Mouse (Mus musculus): Measurements from ENCODE around the gene Rab8b. TPM values are rescaled to one million over a fixed set of nuclear protein-coding genes. Genes with fewer than 3 reads are reported as not detected.
"Not testable (repeated sequence)": the region's sequence is repeated elsewhere in the genome, so short reads cannot be mapped to it uniquely, and the experiment has no call there.

Rab8b gene
- total RNA-seq, 2 experiments from 2014 or later = 46.1 to 47.1 TPM

- peak in 1 of 2 experiments; percentile 34 for DNase-seq (ENCODE audit: low spot score in 2 of 2)
- TF ChIP-seq CTCF (conservative IDR thresholded peaks at IDR 0.05) = no peak
- Histone ChIP-seq H3K4me3 (no peak overlapping the region), H3K27ac (peak overlapping the region; percentile 84)
Observed at GRCm38 (mm10) chr9:66912304-66912703, 7.2 kb downstream of the Rab8b start.

GRCm38 (mm10) chr9:66910677-66911076, 8.8 kb downstream of the Rab8b start:
- H3K27ac ChIP-seq = no peak overlapping the region
- no peak overlapping the region for H3K4me3 ChIP-seq
- no peak for DNase-seq (ENCODE audit: low spot score in 2 of 2)
- TF ChIP-seq CTCF (conservative IDR thresholded peaks at IDR 0.05) = no peak

- 0 out of 2 replicates have a peak overlapping the region, but pooled peaks have one; percentile 29 for H3K27ac ChIP-seq
Observed at GRCm38 (mm10) chr9:66909922-66910321, 9.6 kb downstream of the Rab8b start.

GRCm38 (mm10) chr9:66907746-66908397, 11.6 kb downstream of the Rab8b start:
- DNase-seq (ENCODE audit: low spot score in 2 of 2) = no peak
- TF ChIP-seq CTCF (conservative IDR thresholded peaks at IDR 0.05) = no peak
- H3K4me3 ChIP-seq = no peak overlapping the region

More at GRCm38 (mm10) chr9:66909922-66910321, 9.6 kb downstream of the Rab8b start:
- TF ChIP-seq CTCF (conservative IDR thresholded peaks at IDR 0.05) = no peak
- no peak overlapping the region for H3K4me3 ChIP-seq
- DNase-seq (ENCODE audit: low spot score in 2 of 2) = no peak

GRCm38 (mm10) chr9:66907126-66907525, 12.4 kb downstream of the Rab8b start:
- DNase-seq (ENCODE audit: low spot score in 2 of 2) = no peak
- H3K27ac ChIP-seq = no peak overlapping the region
- TF ChIP-seq CTCF (conservative IDR thresholded peaks at IDR 0.05) = no peak
- no peak overlapping the region for H3K4me3 ChIP-seq

More at GRCm38 (mm10) chr9:66907746-66908397, 11.6 kb downstream of the Rab8b start:
- H3K27ac ChIP-seq = no peak overlapping the region

- no peak for DNase-seq (ENCODE audit: low spot score in 2 of 2)
- Histone ChIP-seq H3K4me3 (no peak overlapping the region), H3K27ac (no peak overlapping the region)
- no peak for TF ChIP-seq CTCF (conservative IDR thresholded peaks at IDR 0.05)
Observed at GRCm38 (mm10) chr9:66905990-66906389, 13.5 kb downstream of the Rab8b start.

- Histone ChIP-seq H3K27ac (no peak overlapping the region), H3K4me3 (no peak overlapping the region)
- DNase-seq (ENCODE audit: low spot score in 2 of 2) = no peak
- TF ChIP-seq CTCF (conservative IDR thresholded peaks at IDR 0.05) = no peak
Observed at GRCm38 (mm10) chr9:66899526-66899925, 20.0 kb downstream of the Rab8b start.

GRCm38 (mm10) chr9:66899072-66899471, 20.4 kb downstream of the Rab8b start:
- Histone ChIP-seq H3K4me3 (no peak overlapping the region), H3K27ac (no peak overlapping the region)
- TF ChIP-seq CTCF (conservative IDR thresholded peaks at IDR 0.05) = no peak
- DNase-seq (ENCODE audit: low spot score in 2 of 2) = no peak

- Histone ChIP-seq H3K27ac (no peak overlapping the region), H3K4me3 (no peak overlapping the region)
- no peak for TF ChIP-seq CTCF (conservative IDR thresholded peaks at IDR 0.05)
- DNase-seq (ENCODE audit: low spot score in 2 of 2) = no peak
Observed at GRCm38 (mm10) chr9:66897851-66898250, 21.6 kb downstream of the Rab8b start.

- H3K4me3 ChIP-seq = no peak overlapping the region
- no peak for DNase-seq (ENCODE audit: low spot score in 2 of 2)
- no peak for TF ChIP-seq CTCF (conservative IDR thresholded peaks at IDR 0.05)
- no peak overlapping the region for H3K27ac ChIP-seq
Observed at GRCm38 (mm10) chr9:66896951-66897350, 22.5 kb downstream of the Rab8b start.

- H3K4me3 ChIP-seq = no peak overlapping the region
- H3K27ac ChIP-seq = no peak overlapping the region
- no peak for TF ChIP-seq CTCF (conservative IDR thresholded peaks at IDR 0.05)
- no peak for DNase-seq (ENCODE audit: low spot score in 2 of 2)
Observed at GRCm38 (mm10) chr9:66895995-66896394, 23.5 kb downstream of the Rab8b start.

- no peak overlapping the region for H3K4me3 ChIP-seq
- no peak for TF ChIP-seq CTCF (conservative IDR thresholded peaks at IDR 0.05)
- H3K27ac ChIP-seq = no peak overlapping the region
- DNase-seq (ENCODE audit: low spot score in 2 of 2) = no peak
Observed at GRCm38 (mm10) chr9:66895035-66895779, 24.3 kb downstream of the Rab8b start.

GRCm38 (mm10) chr9:66894421-66894820, 25.1 kb downstream of the Rab8b start:
- Histone ChIP-seq H3K27ac (no peak overlapping the region), H3K4me3 (no peak overlapping the region)
- no peak for TF ChIP-seq CTCF (conservative IDR thresholded peaks at IDR 0.05)
- DNase-seq (ENCODE audit: low spot score in 2 of 2) = no peak

GRCm38 (mm10) chr9:66892456-66892855, 27.0 kb downstream of the Rab8b start:
- H3K27ac ChIP-seq; H3K4me3 ChIP-seq; DNase-seq (ENCODE audit: low spot score in 2 of 2): not testable (repeated sequence)
